Mouse (Mus musculus) myocyte (in vitro differentiated cells): ENCODE results near the gene Ppp2r5d. TPM values are rescaled to one million over a fixed set of nuclear protein-coding genes. Genes with fewer than 3 reads are reported as not detected.
A peak's percentile ranks its signal among the peaks of the same experiment; 100 is the strongest.

Source experiments
- H3K27me3 ChIP-seq: one replicate; pipeline ENCODE4 v1.6.1; 2011; ENCODE audit not compliant: control insufficient read depth, insufficient read depth, insufficient read length
- H3K36me3 ChIP-seq: one replicate; pipeline ENCODE4 v1.6.1; 2011; ENCODE audit not compliant: control insufficient read depth, insufficient read depth
- H3K4me2 ChIP-seq: one replicate; pipeline ENCODE4 v1.6.1; 2011; ENCODE audit warnings: low read depth, control low read depth
- H3K4me3 ChIP-seq: one replicate; pipeline ENCODE4 v1.5.1; 2011; ENCODE audit warnings: mild to moderate bottlenecking, control low read depth, moderate library complexity
- H3K79me2 ChIP-seq: one replicate; pipeline ENCODE4 v1.6.1; 2011; ENCODE audit not compliant: control insufficient read depth, insufficient read depth
- H3ac ChIP-seq: one replicate; pipeline ENCODE4 v1.6.1; 2011; ENCODE audit not compliant: control insufficient read depth, insufficient read length
- CEBPB ChIP-seq: IDR thresholded peaks from 2 replicates; pipeline ENCODE4 v1.6.1; 2011; ENCODE audit warnings: mild to moderate bottlenecking, moderate library complexity; ENCODE audit not compliant: poor library complexity, insufficient read depth, severe bottlenecking
- E2F4 ChIP-seq: IDR thresholded peaks from one replicate; pipeline ENCODE4 v1.6.1; 2011; ENCODE audit warnings: mild to moderate bottlenecking, control low read depth, moderate library complexity; ENCODE audit not compliant: insufficient read depth
- MAX ChIP-seq: IDR thresholded peaks from one replicate; pipeline ENCODE4 v1.6.1; 2011; ENCODE audit warnings: low read depth, mild to moderate bottlenecking, control low read depth
- MYOD1 ChIP-seq, 3 experiments: IDR thresholded peaks; one replicate each; pipeline ENCODE4 v1.6.1; 2011; ENCODE audit warnings: control low read depth in 2 of 3, low read depth in 2 of 3, mild to moderate bottlenecking in 2 of 3, moderate library complexity in 1 of 3; ENCODE audit not compliant: insufficient read length in 2 of 3, control insufficient read depth in 1 of 3
- MYOG ChIP-seq, 3 experiments: IDR thresholded peaks; one replicate each; pipeline ENCODE4 v1.6.1; 2011; ENCODE audit warnings: control low read depth in 2 of 3, low read depth in 2 of 3, mild to moderate bottlenecking in 2 of 3; ENCODE audit not compliant: insufficient read length in 2 of 3, control insufficient read depth in 1 of 3, insufficient read depth in 1 of 3
- POLR2A ChIP-seq: IDR thresholded peaks from one replicate; pipeline ENCODE4 v1.6.1; 2011; ENCODE audit warnings: low read depth, mild to moderate bottlenecking, control low read depth, moderate library complexity; ENCODE audit not compliant: insufficient read length
- POLR2AphosphoS2 ChIP-seq: IDR thresholded peaks from one replicate; pipeline ENCODE4 v1.6.1; 2011; ENCODE audit warnings: low read depth, control low read depth; ENCODE audit not compliant: insufficient read length
- REST ChIP-seq: IDR thresholded peaks from one replicate; pipeline ENCODE4 v1.6.1; 2011; ENCODE audit warnings: mild to moderate bottlenecking, control low read depth, moderate library complexity; ENCODE audit not compliant: insufficient read depth, insufficient read length
- SRF ChIP-seq: IDR thresholded peaks from one replicate; pipeline ENCODE4 v1.6.1; 2011; ENCODE audit warnings: low read depth; ENCODE audit not compliant: control insufficient read depth, insufficient read length
- TCF12 ChIP-seq: IDR thresholded peaks from one replicate; pipeline ENCODE4 v1.6.1; 2011; ENCODE audit warnings: mild to moderate bottlenecking, control low read depth; ENCODE audit not compliant: poor library complexity, insufficient read depth, severe bottlenecking
- TCF3 ChIP-seq: IDR thresholded peaks from one replicate; pipeline ENCODE4 v1.6.1; 2011; ENCODE audit warnings: low read depth, control low read depth; ENCODE audit not compliant: insufficient read length
- USF1 ChIP-seq: IDR thresholded peaks from one replicate; pipeline ENCODE4 v1.6.1; 2011; ENCODE audit warnings: low read depth, mild to moderate bottlenecking, control low read depth, moderate library complexity
- polyA plus RNA-seq: library from polyadenylated mRNA; unstranded; fragments of >200 nt; fragmentation: generic; extraction: Trizol; gene quantifications from one replicate; pipeline ENCODE4 v1.2.1, GENCODE M21; 2012; ENCODE audit warnings: missing spikeins

Ppp2r5d gene
- polyA plus RNA-seq, 1 experiment: 79.6 TPM

DNA sequence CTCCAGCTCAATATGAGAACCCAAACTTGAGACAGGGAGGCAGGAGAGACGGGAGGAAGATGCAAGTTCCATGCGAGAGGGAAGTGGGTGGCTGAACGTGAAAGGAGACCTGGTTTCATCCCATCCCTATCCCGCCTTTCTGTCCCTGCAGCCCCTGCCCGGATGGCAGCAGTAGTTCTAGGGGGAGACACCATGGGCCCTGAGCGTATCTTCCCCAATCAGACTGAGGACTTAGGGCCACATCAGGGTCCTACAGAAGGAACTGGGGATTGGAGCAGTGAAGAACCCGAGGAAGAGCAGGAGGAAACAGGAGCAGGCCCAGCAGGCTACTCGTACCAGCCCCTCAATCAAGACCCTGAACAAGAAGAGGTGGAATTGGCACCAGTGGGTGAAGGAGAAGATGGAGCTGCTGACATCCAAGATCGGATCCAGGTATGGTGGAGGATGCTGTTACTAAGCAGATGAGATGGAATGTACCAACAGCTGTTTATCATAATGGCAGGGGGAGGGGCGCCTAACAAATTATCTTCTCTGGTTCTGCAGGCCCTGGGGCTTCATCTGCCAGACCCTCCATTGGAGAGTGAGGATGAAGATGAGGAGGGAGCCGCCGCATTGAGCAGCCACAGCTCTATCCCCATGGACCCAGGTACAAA lies 23.3 kb downstream of the Ppp2r5d start:
- Histone ChIP-seq H3K4me2 (peak overlapping the region; percentile 95), H3K36me3 (peaks cover 23% of the 10 kb centered on the region), H3K79me2 (peaks cover 27% of the 10 kb centered on the region), H3ac (peak overlapping the region; percentile 66), H3K27me3 (no peaks in the 10 kb centered on the region), H3K4me3 (peak overlapping the region; percentile 94)
- no peak for TF ChIP-seq TCF3
- TF ChIP-seq MYOD1 (IDR thresholded peaks at IDR 0.05; ENCODE audit: control insufficient read depth in 1 of 3, insufficient read length in 2 of 3, low read depth in 2 of 3): no peak

DNA sequence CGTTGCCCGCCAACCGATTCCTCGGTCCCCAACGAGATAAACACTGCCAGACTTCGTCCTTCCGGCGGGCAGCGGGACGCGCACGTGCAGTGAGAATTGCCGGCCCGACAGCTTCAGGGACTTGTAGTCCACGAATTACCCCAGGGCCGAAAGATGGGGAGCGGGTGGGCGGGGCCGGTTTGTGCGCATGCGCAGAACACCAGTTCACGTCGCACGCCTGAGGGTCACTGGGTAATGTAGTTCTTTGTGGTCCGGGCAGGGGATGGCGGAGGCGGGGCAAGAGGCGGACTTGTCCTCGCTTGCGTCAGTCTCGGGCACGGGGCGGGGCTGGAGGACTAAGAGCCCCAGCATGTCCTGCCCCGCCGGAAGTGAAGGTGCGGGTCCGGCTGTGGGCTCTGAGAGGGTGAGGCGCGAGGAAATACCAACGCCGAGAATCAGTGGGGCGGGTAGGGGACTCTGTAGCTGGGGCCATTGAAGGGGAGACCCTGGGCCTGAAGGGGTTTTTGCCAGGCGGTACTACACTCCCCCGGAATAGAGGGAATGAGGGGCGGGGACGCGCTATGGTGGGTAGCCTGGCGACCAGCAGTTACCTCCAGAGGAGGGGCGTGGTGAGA lies 24.0 kb downstream of the Ppp2r5d start, which contains the start of gene Klhdc3:
TSS of gene Klhdc3 (minus strand) at position 155 of the 614 bp plus-strand sequence.
- Histone ChIP-seq H3K36me3 (peaks cover 23% of the 10 kb centered on the region), H3ac (peak within 1 kb of the TSS; percentile 66), H3K27me3 (no peaks in the 10 kb centered on the region), H3K4me2 (peak within 1 kb of the TSS; percentile 95), H3K4me3 (peak within 1 kb of the TSS; percentile 94), H3K79me2 (peaks cover 27% of the 10 kb centered on the region)
- 0 out of 2 replicates have a peak, but pooled peaks have one; percentile 23 for TF ChIP-seq CEBPB
- no peak for TF ChIP-seq MYOG (IDR thresholded peaks at IDR 0.05; ENCODE audit: control insufficient read depth in 1 of 3, insufficient read depth in 1 of 3, insufficient read length in 2 of 3, low read depth in 2 of 3)
- no peak for TF ChIP-seq MYOD1 (IDR thresholded peaks at IDR 0.05; ENCODE audit: control insufficient read depth in 1 of 3, insufficient read length in 2 of 3, low read depth in 2 of 3)
- TF ChIP-seq SRF: no peak
- peak; percentile 11 for TF ChIP-seq USF1
- TF ChIP-seq REST: no peak
- TF ChIP-seq POLR2A: peak; percentile 61
- no peak for TF ChIP-seq TCF3
- TF ChIP-seq POLR2AphosphoS2: peak; percentile 48
- no peak for TF ChIP-seq TCF12
- no peak for TF ChIP-seq MAX

DNA sequence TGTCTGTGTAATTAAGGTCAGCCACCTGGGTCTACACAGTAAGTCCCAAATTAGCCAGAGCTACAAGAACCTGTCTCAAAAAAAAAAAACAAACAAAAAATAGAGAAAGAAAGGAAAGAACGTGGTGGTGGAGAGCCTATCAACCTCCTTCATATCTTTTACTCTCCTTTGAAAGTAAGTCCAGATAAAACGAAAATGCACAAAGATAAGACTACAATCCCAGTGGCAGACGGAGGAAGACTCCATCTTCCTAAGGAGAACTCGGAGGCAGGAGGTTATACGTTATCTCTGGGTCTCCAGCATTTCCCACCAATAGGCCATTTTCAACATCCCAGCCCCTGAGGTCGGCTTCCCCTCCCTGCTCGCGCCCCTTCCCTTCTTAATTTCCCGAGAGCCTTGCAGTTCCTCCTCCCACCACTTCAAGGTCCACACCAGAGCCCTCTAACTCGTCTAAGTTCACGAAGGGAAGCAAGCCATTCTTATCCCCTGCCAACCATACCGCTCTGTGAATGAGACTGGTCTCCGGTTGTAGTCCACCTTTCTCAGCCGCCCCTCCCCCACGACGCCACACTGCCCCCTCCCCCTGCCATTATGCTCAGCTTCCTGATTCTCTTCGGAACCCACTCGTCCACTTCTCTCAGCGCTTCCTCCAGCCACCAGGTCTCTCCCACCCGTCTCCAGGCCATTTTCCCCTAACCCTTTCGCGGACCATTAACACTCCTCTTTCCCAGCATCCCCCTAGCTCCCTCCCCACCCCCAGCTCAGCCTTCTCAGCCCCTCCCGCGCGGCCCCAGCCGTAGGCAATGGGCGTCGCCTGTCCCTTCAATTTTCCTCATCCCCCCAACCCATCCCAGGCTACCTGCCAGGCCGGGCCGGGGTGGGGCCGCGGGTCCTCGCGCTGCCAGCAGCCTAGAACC lies 24.8 kb downstream of the Ppp2r5d start:
- no peak for TF ChIP-seq REST
- TF ChIP-seq MAX: no peak
- TF ChIP-seq SRF: no peak
- TF ChIP-seq MYOD1 (IDR thresholded peaks at IDR 0.05; ENCODE audit: control insufficient read depth in 1 of 3, insufficient read length in 2 of 3, low read depth in 2 of 3): no peak
- TF ChIP-seq MYOG (IDR thresholded peaks at IDR 0.05; ENCODE audit: control insufficient read depth in 1 of 3, insufficient read depth in 1 of 3, insufficient read length in 2 of 3, low read depth in 2 of 3): no peak
- TF ChIP-seq POLR2A: no peak
- no peak for TF ChIP-seq USF1
- TF ChIP-seq TCF12: no peak
- TF ChIP-seq CEBPB: no peak
- no peak for TF ChIP-seq TCF3
- TF ChIP-seq E2F4: no peak
- TF ChIP-seq POLR2AphosphoS2: no peak
- peak overlapping the region; percentile 95 for H3K4me2 ChIP-seq
- H3K4me3 ChIP-seq: peak overlapping the region; percentile 94
- H3K27me3 ChIP-seq: no peaks in the 10 kb centered on the region
- H3ac ChIP-seq: peak overlapping the region; percentile 66
- peaks cover 23% of the 10 kb centered on the region for H3K36me3 ChIP-seq
- peaks cover 27% of the 10 kb centered on the region for H3K79me2 ChIP-seq

DNA sequence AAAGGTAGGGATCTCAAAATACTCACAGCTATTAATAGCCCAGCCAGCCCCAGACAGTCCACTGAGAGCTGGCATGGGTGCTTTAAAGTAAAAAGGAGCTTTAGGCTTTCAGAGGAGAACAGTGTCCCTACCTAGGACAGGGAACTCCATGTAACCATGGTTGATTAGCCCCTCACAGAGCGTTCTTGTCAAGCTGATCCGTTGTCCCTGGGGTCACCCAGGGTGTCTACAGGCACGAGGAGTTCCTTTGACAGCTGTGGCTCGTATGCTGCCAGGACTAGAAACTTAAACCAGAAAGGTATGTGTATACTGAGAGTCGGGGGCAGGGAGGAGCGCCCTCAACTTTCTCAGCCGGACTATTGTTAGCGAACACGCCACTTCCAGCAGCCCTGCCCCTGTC lies 26.0 kb downstream of the Ppp2r5d start:
- Histone ChIP-seq H3K36me3 (peaks cover 23% of the 10 kb centered on the region), H3K27me3 (no peaks in the 10 kb centered on the region), H3ac (no peak overlapping the region), H3K79me2 (peaks cover 27% of the 10 kb centered on the region), H3K4me3 (peak overlapping the region; percentile 94), H3K4me2 (peak overlapping the region; percentile 95)
- TF ChIP-seq MYOG (IDR thresholded peaks at IDR 0.05; ENCODE audit: control insufficient read depth in 1 of 3, insufficient read depth in 1 of 3, insufficient read length in 2 of 3, low read depth in 2 of 3) (no peak), TCF12 (no peak), CEBPB (no peak), POLR2A (no peak), E2F4 (no peak), MYOD1 (IDR thresholded peaks at IDR 0.05; ENCODE audit: control insufficient read depth in 1 of 3, insufficient read length in 2 of 3, low read depth in 2 of 3) (peak in 1 of 3 experiments; percentile 66)
